Mouse (Mus musculus) embryo, embryonic 10.5 days (tissue): ENCODE measurements at regions not wholly inside any gene's neighbourhood (a gene's known extent, or its start where the extent isn't known, plus 50 kb on each side); places are given as distances from the start of the nearest gene placed in this dataset.

Experiments
- DNase-seq: peaks from one replicate; pipeline ENCODE4 v3.0.0-alpha.2; 2015; ENCODE audit warnings: low spot score

DNA sequence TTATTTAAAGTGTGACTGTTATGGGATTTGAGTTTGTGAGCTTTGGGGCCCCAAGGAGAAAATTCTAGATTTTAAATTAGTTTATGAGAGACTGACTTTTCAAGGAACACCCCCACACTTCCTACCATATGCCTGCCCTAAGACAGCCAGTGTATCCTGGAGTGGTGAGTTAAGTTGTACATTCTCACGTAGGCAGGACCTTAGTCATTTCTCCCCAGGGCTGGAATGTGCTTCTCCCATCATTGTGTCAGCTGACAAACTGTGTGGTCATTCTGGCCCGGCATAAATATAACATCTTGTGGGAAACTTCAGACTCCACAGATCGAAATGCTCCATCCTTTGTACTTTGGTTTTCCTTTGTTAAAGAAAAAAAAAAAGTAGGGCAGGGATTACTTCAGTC is 73.1 kb upstream of the Tfpi start:
- DNase-seq, result no peak

DNA sequence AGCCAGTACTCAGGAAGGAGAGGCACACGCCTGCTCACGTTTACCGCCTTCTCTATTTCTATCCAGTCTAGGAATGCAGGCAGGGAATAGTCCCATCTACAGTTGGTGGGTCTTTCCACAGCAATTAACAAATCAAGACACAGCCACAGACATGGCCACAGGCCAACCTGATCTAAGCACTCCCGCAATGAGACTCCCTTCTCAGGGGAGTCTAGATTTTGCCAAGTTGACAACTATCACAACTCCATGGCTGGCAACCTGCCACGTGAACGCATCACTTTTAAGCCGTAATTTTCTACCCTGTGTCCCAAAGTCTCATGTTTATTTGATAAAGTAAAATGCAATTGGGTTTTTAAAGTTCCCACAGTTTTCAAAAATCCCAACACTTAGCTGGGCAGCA is 72.0 kb upstream of the Tfpi start:
- DNase-seq, result no peak

GRCm38 (mm10) chr2:84545676-84546075 is 69.1 kb upstream of the Tfpi start:
- DNase-seq, result no peak

DNA sequence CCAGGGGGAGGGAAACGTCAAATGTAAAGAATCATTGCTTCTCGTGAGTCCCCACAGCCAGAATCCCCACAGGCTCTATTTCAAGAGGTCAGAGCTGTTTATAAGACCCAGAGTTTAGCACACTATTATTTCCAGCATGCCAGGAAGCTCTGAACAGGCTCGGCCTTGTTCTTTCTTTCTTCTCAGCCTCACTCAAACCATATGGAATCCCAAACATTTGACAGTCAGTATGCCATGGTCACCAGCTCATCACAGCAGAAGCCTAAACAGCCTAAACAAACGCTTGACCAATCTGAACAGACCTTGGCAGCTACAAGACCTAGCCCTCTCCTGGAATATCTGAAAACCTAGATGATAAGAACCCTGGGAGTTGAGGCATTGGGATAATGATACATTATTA is 68.2 kb upstream of the Tfpi start:
- peak; percentile 24 for DNase-seq

DNA sequence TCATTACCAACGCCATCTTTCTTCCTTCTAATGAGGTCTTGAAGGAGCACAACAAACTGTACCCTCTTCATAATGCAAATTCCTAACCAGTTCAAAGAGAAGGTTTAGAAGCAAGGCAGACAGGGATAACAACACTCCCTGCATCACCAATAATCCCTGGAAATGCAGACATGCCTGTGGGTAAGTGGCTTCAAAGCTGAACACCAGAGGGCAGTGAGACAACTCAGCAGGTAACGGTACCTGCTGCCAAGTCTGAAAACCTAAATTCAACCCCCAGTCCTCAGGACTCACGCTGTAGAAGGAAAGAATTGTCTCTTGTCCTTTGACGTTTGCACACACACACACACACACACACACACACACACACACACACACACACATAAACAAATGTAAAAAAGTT is 67.6 kb upstream of the Tfpi start:
- DNase-seq, result no peak

DNA sequence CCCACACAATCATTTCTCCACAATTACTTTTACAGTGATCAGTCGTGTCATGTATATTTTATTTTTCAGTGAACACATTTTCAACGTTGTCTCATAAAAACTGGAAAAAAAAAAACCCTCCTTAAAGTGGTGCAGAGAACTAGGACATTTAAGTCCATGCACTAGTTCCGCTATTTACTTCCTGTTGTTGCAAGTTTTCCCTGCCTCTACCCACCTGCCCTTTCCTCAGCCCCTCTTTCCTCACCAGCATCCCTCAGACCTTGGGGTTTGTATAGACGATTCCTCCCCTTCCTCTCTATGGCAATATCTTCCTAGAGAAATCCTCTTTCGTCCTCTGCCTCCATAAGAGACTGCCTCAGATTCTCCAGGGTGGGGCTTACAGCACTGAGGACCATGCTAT is 64.9 kb upstream of the Tfpi start:
- DNase-seq, result no peak

GRCm38 (mm10) chr2:84539096-84539495 is 62.5 kb upstream of the Tfpi start:
- DNase-seq, result no peak

- DNase-seq, result no peak
These were observed 61.4 kb upstream of the Tfpi start for GRCm38 (mm10) chr2:84537957-84538356.

GRCm38 (mm10) chr2:84531215-84531614 is 54.6 kb upstream of the Tfpi start:
- DNase-seq, result no peak

GRCm38 (mm10) chr2:84528847-84529775 is 52.5 kb upstream of the Tfpi start:
- no peak for DNase-seq
